Mouse (Mus musculus): ENCODE data around the gene Tbc1d1.

GRCm38 (mm10) chr5:64117191-64117590 lies 38.9 kb upstream of the Tbc1d1 start:
- TF ChIP-seq POLR2A (IDR thresholded peaks at IDR 0.05; ENCODE audit: low read depth, low read length) (no peak), CTCF (IDR thresholded peaks at IDR 0.05; ENCODE audit: extremely low read depth, insufficient read length, insufficient replicate concordance, low read depth, low read length) (no peak)

All from small intestine, adult 2 months (tissue).